Mouse (Mus musculus): Measurements from ENCODE around the gene Capzb.

Capzb gene

GRCm38 (mm10) chr4:139179731-139180625 is 12.7 kb upstream of the Capzb start:
- DNase-seq (ENCODE audit: low spot score) = peak; percentile 71

GRCm38 (mm10) chr4:139182511-139182910 is 10.2 kb upstream of the Capzb start:
- no peak for DNase-seq (ENCODE audit: low spot score)

GRCm38 (mm10) chr4:139185766-139186442 is 6.8 kb upstream of the Capzb start:
- DNase-seq (ENCODE audit: low spot score) = no peak

DNA sequence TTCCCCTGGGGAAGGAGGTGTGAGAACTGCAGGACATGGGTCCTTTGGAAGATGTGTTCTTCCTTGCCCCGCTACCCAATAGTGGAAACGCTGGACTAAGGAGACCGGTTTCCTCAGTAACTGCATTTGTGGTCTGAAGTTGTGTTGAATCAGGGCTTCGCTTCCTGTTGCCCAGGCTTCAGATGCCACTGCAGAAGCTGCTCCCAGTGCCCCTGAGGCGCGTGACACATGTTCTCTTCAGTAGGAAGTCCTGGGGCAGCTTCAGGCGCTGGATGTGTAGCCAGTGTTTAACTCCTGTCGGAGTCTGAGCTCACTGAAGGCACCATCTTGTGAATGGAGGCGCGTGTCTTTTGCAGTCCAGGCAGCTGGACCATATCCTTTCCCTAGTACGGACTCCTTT is 4.8 kb upstream of the Capzb start:
- DNase-seq (ENCODE audit: low spot score) = no peak

DNA sequence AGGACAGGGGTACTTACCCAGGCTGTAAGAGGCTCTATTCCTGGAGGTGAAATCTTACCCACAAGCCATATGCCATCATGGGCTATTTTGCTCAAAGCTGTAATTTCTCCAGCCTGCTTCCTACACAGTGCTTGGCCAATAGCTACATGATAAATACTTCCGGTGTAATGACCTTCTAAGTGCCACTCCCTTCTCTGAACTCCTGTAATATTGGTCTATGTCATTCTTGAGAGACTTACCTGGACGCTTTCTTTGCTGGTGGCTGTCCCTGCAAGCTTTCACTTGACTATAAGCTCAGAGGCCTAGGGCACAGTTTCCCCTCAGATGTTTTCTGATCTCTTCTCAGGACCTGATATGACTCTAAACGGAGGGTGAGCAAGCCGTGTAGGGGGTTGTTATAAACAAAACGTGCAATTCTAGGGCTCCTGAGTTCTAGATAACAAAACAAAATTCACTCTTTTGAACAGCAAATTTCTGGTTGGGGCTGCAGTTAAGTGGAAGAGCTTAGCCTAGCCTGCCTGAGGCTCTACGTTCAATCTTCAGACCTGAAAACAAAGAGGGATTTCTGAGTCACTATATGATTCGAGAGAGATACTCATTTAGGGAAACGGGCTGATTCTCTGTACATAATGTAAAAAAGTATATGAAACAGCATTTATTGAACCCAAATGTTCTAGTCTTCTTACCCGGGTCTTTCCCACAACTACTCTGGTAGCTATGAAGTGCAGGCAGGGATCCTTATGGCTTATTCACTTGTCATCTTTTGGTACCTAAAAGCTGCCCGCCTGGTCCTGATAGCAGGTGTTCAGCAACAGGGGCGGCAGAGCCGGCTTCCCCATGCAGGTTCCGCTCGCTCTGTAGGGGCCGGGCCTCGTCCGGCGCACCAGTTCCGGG is 847 bp upstream of the Capzb start:
- DNase-seq (ENCODE audit: low spot score) = no peak

DNA sequence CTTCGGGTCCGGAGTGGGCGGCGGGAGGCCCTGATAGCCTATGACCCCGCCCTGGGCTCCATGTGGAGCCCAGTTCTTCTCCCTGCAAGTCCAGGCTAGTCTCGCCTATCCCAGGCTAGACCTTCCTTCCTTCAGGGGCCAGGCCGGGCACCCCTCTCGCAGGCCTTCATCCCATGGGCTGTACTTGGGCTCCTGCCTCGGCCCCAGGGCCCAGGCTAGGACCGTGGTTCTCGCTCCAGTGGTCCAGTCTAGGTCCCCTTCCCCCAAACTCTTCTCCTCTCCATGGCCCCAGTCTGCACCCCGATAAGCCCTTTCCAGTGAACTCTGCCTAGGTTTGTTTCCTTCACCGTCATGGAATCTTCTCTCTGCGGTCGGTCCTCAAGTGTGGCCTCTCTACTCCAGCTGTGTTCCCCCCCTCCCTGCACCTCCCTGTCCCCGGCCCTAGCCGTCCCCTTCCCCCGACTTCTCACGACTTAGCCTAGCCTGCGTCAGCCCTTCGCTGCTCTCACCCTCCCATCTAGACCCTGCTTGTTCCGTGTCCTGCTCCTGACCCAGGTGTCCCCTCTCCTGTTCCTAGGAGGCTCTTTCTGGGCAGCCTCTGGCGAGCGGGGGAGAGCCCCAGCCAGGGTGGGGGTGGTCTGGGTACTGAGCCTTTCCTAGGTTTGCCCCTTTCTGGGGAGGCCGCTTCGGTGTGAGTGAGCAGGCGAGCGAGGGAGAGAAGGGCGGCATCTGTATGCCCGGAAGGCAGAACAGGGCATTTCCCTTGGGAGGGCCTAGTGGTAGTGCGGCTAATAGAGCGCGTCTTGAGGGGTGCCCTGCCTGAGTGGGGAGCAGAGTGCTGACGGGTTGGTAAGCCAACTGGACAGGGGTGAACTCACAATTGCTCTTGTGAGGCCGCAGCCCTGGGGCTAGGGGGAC is 736 bp downstream of the Capzb start:
- DNase-seq (ENCODE audit: low spot score) = no peak

DNA sequence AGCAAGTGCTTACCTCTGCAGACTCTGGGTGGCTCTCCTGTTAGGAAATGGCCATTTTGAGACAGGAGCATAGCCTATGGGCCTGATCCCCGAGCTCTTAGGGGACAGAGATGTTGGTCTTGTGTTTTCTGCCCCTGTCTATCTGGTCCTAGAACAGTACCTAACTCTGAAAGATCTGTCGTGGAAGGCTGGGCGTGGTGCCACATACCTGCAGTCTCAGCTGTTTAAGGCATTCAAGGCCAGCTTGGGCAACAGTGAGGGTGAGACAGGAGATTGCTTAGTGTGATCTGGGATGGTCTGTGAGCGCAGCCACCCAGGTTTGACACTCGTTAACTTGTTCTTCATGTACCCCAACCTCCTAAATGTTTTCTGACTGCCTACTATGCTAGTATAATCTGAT is 2.4 kb downstream of the Capzb start:
- no peak for DNase-seq (ENCODE audit: low spot score)

DNA sequence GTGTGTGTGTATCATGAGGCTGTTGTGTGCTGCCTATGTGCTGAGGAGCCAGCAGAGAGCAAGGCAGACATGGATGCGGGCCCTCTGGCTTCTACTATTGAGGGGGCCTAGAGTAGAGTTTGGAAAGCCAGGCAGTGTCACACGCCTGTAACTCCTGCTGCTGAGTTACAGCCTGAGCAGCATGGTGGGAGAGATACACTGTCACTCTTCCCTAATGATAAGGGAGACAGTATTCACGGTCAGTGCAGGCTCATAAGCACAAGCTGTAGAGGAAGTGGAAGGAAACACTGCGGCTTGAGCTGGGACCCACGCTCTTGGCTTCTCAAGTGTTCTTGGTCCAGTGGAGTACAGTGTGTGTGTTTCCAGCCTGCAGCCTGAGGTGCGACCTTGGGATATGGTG is 3.8 kb downstream of the Capzb start:
- no peak for DNase-seq (ENCODE audit: low spot score)

DNA sequence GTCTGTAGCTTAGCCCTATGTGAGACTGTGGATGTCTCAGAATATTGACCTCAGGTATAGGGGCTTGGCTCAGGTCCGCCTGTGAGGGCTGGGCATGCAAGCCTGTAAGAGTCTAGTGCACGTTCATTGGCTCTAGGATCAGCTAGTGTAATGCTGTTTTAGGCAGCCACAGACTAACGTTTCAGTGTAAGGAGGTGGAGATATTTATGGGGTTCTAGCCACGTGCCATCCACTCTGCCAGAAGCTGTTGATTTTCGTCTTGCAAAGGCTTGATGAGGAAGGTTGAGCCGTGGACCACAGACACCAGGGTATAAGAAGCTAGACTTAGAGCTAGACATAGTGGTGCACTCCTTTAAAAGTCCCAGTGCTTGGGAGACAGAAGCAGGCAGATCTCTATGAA is 4.2 kb downstream of the Capzb start:
- no peak for DNase-seq (ENCODE audit: low spot score)

GRCm38 (mm10) chr4:139197453-139197852 is 4.8 kb downstream of the Capzb start:
- DNase-seq (ENCODE audit: low spot score) = no peak

- DNase-seq (ENCODE audit: low spot score) = peak; percentile 67
Observed at GRCm38 (mm10) chr4:139198004-139198689, 5.4 kb downstream of the Capzb start.

- DNase-seq (ENCODE audit: low spot score) = no peak
Observed at GRCm38 (mm10) chr4:139199126-139199525, 6.4 kb downstream of the Capzb start.

- DNase-seq (ENCODE audit: low spot score) = no peak
Observed at GRCm38 (mm10) chr4:139199703-139200340, 7.1 kb downstream of the Capzb start.

GRCm38 (mm10) chr4:139200946-139201345 is 8.2 kb downstream of the Capzb start:
- DNase-seq (ENCODE audit: low spot score) = no peak

DNA sequence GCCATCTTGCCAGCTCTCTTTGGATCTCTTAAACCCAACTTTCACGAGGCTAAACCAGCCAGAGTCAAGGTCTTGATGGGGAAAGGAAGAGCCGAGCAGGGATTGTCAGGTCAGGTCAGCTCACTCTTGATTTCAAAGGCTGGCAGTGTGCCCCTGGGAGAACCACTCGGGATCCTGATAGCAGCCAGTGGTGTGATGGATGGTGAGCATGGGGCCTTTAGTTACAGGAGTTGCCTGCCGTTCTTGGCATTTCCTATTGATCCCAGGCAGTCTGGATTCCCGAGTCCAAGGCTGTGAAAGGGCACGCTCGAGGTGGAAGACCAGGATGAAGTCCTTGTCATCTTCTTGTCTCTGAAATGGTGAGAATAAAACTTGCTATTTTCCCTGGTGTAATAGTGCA is 9.9 kb downstream of the Capzb start:
- DNase-seq (ENCODE audit: low spot score) = no peak

DNA sequence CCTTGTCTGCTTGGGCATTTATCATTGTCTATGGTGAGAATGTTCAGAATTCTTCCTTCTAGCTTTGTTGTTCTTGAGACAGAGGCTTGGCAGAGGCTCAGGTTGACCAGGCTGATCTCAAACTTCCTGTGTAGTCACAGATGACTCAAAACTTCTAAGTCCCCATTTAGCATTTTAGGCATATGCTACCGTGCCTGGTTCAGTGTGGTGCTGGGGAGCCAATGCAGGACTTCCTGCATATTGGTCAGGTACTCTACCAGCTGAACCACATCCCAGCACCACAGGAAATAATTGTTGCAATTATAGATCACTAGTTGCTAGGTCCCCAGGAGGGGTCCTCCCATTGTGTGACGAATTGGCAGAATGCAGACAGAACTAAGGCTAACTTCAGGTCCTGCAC is 10.7 kb downstream of the Capzb start:
- DNase-seq (ENCODE audit: low spot score) = no peak

GRCm38 (mm10) chr4:139205842-139206241 is 13.1 kb downstream of the Capzb start:
- DNase-seq (ENCODE audit: low spot score) = no peak

DNA sequence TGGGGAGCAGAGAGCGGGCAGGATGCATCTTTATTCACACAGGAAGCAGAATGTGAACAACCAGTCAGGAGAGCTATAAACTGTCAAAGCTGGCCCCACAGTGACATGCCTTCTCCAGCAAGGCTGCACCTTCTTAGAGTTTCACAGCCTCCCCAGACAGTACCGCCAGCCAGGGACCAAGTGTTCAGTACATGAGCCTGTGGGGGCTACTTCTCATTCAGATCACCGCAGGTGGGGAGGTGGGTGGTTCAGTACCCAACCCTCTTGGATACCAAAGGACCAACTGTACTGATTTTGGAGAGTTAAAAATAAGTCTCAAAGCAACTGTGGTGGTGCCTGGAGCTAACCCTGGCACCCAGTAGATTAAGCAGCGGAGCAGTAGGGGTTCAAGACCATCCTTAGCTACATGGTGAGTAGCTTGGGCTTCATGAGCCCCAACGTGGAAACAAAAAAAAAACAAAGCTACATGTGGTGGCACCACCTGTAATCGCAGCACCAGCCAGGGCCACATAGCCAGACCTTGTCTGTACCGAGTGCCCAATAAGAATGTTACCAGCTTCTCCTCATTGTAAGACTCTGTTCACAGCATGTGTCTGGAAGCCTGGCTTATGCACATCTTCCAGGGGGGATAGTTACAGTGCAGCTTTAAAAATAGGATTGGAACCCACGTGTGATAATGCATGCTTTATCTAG is 13.8 kb downstream of the Capzb start:
- DNase-seq (ENCODE audit: low spot score) = no peak

Measured in yolk sac, embryonic 10.5 days (tissue).